Mouse (Mus musculus) left cerebral cortex, postnatal 4 days (tissue): Measurements from ENCODE around the gene Smim27. TPM values are rescaled to one million over a fixed set of nuclear protein-coding genes. Genes with fewer than 3 reads are reported as not detected.

ENCODE experiments used
- DNase-seq: peaks from one replicate; pipeline ENCODE4 v3.0.0-alpha.2; 2022
- intact Hi-C: fragments of 180-260 bp; cut with DNase I; formaldehyde crosslinking; loops from one replicate; pipeline ENCODE4 v1.15.1; 2025
- total RNA-seq, 2 experiments: library from RNA; stranded (reverse); gene quantifications; 2 replicates each; pipeline ENCODE4 v1.2.3; 2021

Smim27 gene
- total RNA-seq = 10 to 100 TPM in 1 of 2 experiments, 1 to 10 TPM in 1; 9.0 to 19.4 TPM

DNA sequence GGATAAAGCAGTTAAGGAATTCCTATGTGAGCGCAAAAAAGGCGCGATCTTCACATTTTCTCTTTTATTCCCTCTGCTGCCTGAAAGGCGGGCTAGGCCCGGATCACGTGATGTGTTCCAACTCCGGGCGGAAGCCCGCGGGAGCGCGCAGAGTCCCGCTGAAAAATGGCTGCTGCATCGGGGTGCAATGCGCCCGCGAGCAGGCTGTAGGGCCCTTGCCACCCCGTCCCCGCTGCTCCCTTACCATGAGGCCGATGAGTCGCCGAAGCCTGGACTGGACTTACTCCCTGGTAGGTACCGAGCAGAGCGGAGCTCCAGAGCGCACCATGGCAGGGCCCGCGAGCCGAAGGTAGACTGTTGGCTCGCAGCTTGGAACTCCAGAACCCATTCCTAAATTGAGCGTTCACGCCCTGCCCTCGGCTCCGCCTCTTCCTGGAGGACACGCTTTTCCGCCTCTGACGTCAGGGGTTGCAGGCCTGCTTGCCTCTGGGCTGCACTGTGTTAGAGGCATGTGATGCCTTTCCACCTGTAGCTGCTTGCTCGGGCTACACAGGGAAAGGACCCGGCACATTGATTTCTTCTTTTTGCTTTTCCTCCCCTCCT lies at the start of gene Smim27, which contains the start of gene Topors:
Gene Smim27, plus strand, starts transcription at position 150 of the 603 bp plus-strand sequence.
Gene Topors, minus strand, starts transcription at position 421 of the 603 bp plus-strand sequence.
- intact Hi-C loops = no loop called here
- DNase-seq = peak; percentile 94

DNA sequence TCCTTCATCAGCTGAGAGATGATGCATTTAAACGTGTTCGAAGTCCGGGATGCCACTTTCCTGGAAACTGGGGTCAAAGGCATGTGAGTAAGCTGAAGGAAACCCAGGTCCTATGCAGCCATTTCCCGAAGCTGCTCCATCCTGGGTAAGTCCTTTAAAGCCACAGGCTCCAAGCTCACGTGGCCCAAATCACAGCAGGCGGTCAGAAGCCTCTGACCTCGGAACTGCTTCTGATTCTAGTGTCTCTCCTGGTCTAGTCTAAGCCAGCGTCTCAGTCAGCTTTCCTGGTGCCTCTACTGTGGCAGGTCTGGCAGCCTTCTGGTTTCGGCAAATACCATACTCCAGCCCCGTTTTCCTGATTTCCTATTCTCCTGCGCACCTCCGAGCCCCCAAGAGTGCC lies 48.9 kb upstream of the Smim27 start:
- DNase-seq = no peak
- intact Hi-C loops = no loop called here

GRCm38 (mm10) chr4:40221004-40221760 lies 48.2 kb upstream of the Smim27 start:
- no peak for DNase-seq
- intact Hi-C loops = no loop called here

DNA sequence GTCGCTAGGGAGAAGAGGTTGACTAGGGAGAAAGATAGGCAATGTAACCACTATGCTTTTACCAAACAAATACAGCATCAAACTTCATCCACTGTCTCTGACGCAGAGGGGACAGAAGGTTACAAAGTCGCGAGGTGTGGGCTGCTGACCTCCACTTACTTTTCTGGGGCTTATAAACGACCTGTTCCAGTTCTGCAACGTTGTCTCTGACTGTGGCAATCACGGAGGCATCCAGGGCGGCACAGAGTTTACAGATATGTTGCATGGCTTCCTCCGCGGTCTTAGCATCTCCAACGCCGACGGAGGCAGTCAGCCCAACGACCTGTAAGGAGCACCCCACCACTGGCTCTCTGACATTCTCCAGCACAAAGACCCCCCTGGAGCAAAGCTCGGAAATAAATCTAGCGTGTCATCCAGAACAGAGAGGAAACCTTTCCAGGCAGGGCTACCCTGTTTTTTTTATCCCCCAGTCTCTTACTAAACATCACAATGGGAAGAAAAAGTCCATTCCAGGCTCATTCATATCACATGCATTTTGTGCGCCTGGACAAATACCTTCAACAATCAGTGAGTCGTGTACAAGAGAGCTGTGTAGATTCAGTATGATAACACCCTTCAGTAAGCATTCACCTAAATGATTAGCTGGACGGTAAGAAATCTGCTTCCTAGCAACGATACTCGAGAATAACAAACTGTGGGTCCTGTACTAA lies 47.3 kb upstream of the Smim27 start:
- intact Hi-C loops = no loop called here
- no peak for DNase-seq

DNA sequence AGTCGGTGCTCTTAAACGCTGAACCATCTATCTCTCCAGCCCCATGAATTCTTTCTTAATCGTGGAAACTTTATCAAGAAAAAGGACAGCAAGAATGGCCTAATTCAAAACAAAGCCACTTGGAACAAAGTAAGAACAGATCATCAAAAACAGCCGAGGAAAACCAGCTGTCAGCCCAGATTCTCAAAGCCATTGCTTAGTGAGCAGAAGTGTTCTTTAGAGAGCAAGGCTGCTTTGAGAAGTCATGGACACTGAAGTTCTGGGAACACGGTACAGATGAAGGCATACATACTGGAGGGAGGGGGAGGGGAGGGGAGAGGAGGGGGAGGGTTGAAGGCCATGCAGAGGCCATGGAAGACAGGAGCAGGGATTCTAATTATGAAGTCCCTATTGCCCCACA lies 43.3 kb upstream of the Smim27 start:
- DNase-seq = no peak
- intact Hi-C loops = no loop called here

DNA sequence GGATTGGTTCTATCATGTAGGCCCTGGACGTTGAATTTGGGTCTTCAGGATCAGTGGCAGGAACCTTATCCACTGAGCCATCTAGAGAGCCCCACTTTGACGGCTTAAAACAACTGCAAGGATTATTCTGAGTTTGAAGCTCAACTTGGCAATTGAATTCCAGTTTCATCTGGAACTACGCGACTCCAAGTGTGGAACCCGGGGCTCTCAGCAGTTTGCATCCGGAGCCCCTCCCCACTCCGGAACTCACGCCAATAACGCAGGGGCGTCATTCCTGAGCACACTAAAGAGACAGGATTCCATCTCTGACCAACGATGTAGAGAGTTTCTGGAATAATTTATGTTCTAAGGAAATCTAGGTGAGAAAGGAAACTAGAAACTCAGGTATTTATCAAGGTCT lies 42.2 kb upstream of the Smim27 start:
- intact Hi-C loops = no loop called here
- no peak for DNase-seq

DNA sequence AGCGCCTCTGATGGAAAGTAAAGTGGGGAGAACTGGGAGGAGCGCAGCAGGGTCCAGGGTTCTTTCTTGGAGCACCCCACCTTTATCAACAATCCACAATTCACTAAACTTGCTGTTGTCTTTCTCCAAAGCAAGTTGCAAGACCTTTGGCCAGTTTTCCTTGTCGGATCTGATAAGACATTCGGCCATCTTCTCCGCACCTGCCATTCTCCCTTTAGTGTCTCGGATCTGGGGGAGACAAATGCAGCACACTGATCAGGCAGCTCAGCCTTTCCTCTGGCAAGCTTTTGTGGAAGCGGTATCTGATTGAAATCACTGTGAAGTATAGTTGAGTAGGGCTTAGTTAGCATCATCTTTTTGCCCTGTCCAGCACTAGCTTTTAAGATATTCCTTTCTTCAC lies 41.5 kb upstream of the Smim27 start:
- intact Hi-C loops = no loop called here
- DNase-seq = no peak

GRCm38 (mm10) chr4:40229723-40230122 lies 39.7 kb upstream of the Smim27 start:
- no peak for DNase-seq
- intact Hi-C loops = no loop called here

GRCm38 (mm10) chr4:40233062-40233664 lies 36.2 kb upstream of the Smim27 start:
- no peak for DNase-seq
- intact Hi-C loops = no loop called here

DNA sequence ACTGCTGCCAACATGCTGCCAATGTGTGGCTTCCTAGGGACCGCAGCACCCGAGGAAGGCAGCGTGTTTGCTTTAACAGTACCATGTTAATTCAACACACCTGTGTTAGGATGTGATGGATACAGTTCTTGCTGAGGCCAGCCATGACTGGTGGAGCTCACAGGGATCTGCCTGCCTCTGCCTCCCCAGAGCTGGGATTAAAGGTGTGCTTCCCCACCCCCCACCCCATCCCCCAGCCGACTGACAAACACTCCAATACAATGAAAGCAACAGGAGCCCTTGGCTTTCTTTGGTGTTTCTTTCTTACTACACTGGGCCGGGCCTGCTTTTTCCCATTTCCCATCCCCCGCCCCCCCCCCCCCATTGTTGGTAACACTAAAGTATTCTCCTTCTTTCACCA lies 35.1 kb upstream of the Smim27 start:
- intact Hi-C loops = no loop called here
- DNase-seq = no peak

DNA sequence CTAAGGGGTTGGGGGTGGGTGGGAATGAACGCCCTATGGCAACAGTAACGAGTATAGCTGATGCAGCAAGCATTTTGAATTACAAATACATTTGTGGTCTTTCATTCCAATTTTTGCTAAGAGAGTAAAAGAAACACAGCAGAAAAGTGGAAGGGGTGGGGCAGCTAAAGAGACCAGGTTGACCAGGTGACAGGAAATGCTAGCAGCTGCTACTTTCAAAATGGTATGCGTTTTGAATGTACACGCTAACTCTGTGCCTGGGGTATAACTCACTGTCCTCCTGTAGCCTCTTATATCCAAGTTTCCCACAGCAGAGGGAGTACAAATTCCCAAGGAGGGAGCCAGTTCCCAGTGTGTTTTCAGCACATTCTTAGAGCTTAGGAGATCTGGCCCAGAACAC lies 32.5 kb upstream of the Smim27 start:
- intact Hi-C loops = no loop called here
- DNase-seq = no peak

DNA sequence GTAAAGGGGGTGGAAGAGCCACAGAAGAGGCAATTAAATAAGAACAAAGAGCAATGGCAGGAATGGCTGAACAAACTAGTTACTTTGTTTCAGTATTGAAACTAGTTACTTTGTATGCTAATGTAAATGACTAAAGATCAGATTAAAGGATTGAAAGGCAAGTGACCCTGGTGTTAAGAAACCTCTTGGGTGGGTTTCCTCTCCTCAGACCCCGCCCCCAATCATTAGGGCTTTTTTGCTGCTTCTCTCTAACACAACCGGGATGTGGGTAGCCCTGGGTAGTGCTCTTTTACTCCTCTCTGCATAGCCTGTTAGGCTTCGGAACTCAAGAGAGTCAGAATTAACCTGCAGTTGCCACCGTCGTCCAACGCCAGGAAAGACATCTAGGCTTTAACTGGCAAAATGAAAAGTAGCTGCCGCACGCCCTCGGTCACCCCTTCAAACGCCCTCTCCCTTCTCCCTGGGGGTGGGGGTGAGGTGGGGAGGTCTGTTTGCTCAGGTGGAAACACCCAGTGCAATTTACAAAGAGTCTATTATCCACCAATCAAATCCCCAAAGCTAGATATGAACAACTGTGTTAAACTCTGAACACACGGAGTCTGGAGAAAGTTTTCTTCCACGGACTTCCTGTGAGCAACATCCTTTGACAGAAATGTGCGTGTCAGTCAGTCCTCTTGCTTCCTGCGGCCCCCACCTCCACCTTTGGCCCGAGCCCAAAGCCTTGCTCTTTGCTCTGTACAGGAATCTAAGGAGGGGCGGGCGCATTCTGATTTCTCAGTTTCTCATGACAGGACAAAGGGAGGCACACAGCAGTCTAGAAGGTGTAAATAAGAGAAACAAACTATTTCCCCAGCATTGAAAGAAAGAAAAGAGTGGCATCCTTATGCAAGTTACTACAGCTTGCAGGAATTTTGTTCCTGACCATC lies 30.6 kb upstream of the Smim27 start:
- DNase-seq = peak; percentile 14
- intact Hi-C loops = no loop called here

DNA sequence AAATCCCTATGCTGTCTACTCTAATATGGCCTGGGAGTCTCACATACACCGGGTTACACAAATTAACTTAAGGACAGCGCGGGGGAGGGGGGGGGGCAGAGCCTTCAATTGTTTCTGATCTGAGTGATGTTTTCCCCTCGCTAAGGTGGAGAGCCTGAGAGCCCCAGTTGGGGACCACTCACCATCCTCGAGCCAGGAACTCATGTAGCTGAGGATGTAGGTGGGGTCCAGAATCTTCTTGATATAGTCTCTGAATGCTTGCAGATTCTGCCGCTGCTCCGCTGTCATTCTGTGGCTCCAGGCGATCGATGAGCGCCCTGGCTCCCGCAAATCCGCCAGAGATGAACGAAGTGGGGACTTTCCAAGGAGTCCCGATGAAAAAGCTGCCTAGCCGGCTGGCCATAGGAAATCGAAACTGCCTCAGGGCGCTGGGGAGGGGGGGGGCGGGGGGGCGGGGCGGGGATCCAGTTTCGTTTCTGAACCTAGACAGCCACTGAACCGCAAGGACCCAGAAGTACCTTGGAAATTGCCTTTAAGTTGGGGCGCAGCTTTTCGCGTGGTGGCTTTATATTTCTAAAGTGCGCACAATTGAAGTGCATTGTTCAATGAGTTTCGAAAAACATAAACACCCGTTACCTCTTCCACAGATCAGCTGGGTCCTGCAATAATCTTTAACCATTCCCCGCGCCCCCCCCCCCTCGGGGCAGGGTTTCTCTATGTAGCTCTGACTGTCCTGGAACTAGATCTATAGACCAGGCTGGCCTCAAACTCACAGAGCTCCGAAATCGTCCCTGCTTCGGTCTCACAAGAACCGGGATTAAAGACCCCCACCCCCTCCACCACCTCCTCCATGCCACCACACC lies 29.7 kb upstream of the Smim27 start, which contains the start of gene Ddx58:
Gene Ddx58, minus strand, starts transcription at position 420 of the 863 bp plus-strand sequence.
- intact Hi-C loops = no loop called here
- DNase-seq = peak; percentile 17

GRCm38 (mm10) chr4:40240272-40240744 lies 29.1 kb upstream of the Smim27 start:
- no peak for DNase-seq
- intact Hi-C loops = no loop called here

- intact Hi-C loops = no loop called here
- no peak for DNase-seq
Measured at GRCm38 (mm10) chr4:40241928-40242327, 27.5 kb upstream of the Smim27 start.

- no peak for DNase-seq
- intact Hi-C loops = no loop called here
Measured at GRCm38 (mm10) chr4:40243006-40243405, 26.4 kb upstream of the Smim27 start.

GRCm38 (mm10) chr4:40244035-40244434 lies 25.3 kb upstream of the Smim27 start:
- intact Hi-C loops = no loop called here

DNA sequence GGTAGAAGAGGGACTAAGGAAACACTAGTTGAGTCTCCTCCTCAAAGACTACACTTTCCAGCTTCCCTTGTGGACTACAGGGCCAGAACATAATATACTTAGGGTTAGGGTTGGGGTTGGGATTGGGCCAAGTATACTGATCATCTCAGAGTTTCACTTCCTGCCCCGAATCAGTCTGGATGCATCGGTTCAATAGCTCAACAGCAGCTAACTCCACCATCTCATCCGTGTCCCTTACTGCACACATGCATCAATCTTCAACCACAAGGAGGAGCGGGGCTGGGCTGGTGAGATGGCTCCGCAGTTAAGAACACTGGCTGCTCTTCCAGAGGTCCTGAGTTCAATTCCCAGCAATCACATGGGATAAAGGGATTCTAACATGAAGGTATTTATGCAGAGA lies 18.4 kb upstream of the Smim27 start:
- intact Hi-C loops = no loop called here
- DNase-seq = no peak

More at GRCm38 (mm10) chr4:40244035-40244434, 25.3 kb upstream of the Smim27 start:
- DNase-seq = no peak

DNA sequence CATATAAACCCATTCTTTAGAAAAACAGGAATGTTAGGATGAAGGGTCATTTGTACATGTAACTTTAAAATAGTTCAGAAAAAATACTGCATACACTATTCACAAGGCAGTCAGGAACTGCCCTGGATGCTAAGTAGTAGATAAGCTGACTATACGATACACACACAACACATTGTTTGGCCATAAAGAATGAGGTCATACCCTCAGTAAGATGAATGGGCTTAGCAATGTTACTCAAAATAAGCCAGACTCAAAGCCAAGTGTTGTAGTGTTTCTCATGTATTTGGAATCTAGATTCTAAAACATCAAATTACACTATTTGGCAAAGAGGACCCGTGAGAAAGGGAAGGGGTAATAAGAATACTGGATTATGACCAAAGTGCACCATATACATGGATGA lies 15.6 kb upstream of the Smim27 start:
- intact Hi-C loops = no loop called here
- no peak for DNase-seq
